Mouse (Mus musculus) stomach, embryonic 14.5 days (tissue): ENCODE data around the gene Zc3hav1l. TPM values are rescaled to one million over a fixed set of nuclear protein-coding genes. Genes with fewer than 3 reads are reported as not detected.

Source experiments
- ATAC-seq: fragments of 200-750 bp; cut with Nextera tagmentation; 2 replicates; pipeline ENCODE4 v1.8.0; 2017; ENCODE audit warnings: low read depth, moderate TSS enrichment; ENCODE audit not compliant: insufficient number of reproducible peaks, insufficient read depth, low FRiP score
- H3K27ac ChIP-seq: fragments of 300-500 bp; sonication (generic); 2 replicates; pipeline ENCODE4 v1.5.1; 2014; ENCODE audit warnings: mild to moderate bottlenecking, low read length, moderate library complexity, mixed read lengths
- H3K27me3 ChIP-seq: fragments of 300-500 bp; sonication (generic); 2 replicates; pipeline ENCODE4 v1.6.1; 2014; ENCODE audit warnings: low read length, control low read depth, mixed read lengths; ENCODE audit not compliant: control insufficient read depth, insufficient read depth
- H3K36me3 ChIP-seq: fragments of 300-500 bp; sonication (generic); 2 replicates; pipeline ENCODE4 v1.6.1; 2014; ENCODE audit warnings: mild to moderate bottlenecking, control low read depth, low read length, moderate library complexity, mixed read lengths; ENCODE audit not compliant: control insufficient read depth, insufficient read depth
- H3K4me1 ChIP-seq: fragments of 300-500 bp; sonication (generic); 2 replicates; pipeline ENCODE4 v1.6.1; 2014; ENCODE audit warnings: low read length, control low read depth, mixed read lengths; ENCODE audit not compliant: control insufficient read depth, insufficient read depth
- H3K4me2 ChIP-seq: fragments of 300-500 bp; sonication (generic); replicated peaks from 2 replicates; pipeline ENCODE4 v1.6.1; 2014; ENCODE audit warnings: low read depth, low read length, control low read depth
- H3K4me3 ChIP-seq: fragments of 300-500 bp; sonication (generic); 2 replicates; pipeline ENCODE4 v1.5.1; 2014; ENCODE audit warnings: low read depth, low read length, control low read depth
- H3K9ac ChIP-seq: fragments of 300-500 bp; sonication (generic); replicated peaks from 2 replicates; pipeline ENCODE4 v1.6.1; 2014; ENCODE audit warnings: low read depth, mild to moderate bottlenecking, control low read depth, low read length, moderate library complexity, mixed read lengths
- H3K9me3 ChIP-seq: fragments of 300-500 bp; sonication (generic); 2 replicates; pipeline ENCODE4 v1.6.1; 2016; ENCODE audit warnings: low read depth, low read length, control low read depth; ENCODE audit not compliant: control insufficient read depth
- WGBS: fragments of 180-500 bp; shearing (Covaris S2); extraction: QIAGEN DNeasy Blood & Tissue Kit; methylation state at CpG from one replicate; pipeline ENCODE4 v1.1.7; 2014; 5-methylcytosine and 5-hydroxymethylcytosine counted together
- polyA plus RNA-seq: library from polyadenylated mRNA; unstranded; fragments of >200 nt; fragmentation: Nextera tagmentation; extraction: Ambion mirVana; gene quantifications from 2 replicates; pipeline ENCODE4 v1.2.1, GENCODE M21; 2014

Gene Zc3hav1l
- polyA plus RNA-seq, 1 experiment from 2014 or later = 13.3 TPM

DNA sequence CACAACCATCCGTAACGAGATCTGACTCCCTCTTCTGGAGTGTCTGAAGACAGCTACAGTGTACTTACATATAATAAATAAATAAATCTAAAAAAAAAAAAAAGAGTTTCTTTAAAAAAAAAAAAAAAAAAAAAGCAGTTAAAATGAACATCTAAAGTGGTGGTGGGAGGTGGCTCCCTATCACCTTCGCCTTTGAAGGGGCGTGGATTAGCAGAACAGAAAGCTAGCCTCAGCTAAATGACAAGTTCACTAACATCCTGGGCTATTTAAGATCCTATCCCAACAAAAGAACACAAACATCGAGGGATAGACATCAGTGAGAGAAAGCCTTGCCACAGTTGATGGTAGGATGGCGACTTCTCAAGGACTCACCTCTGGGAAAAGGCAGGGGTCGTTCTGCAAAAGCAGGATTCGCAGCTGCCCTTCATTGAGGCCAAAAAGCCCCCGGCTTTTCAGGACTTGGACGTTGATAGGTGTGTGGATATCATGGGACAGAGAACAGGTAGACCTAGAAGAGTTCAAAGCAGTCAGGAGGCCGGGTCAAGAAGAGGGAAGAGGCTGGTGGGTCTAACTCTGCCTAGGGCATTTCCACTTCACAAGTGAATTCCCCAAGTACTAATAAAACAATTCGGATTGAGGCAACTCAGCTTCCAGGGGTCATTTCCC is 1.3 kb downstream of the Zc3hav1l start:
- peaks cover 32% of the 10 kb centered on the region for H3K36me3 ChIP-seq
- 34% methylated on average over 12 of the region's 12 CpGs for WGBS

DNA sequence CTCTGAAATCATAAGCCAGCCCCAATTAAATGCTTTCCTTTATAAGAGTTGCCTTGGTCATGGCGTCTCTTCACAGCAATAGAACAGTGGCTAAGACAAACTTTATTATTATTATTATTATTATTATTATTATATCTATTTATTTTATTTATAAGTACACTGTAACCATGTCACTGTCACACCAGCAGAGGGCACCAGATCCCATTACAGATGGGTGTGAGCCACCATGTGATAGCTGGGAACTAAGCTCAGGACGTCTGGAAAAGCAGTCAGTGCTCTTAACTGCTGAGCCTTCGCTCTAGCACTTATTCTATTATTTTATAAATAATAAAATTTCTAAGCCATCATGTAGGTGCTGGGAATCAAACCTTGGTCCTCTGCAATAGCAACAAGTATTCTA is 5.4 kb downstream of the Zc3hav1l start:
- H3K27me3 ChIP-seq = no peaks in the 10 kb centered on the region
- no peak overlapping the region for H3K9ac ChIP-seq
- no peak overlapping the region for H3K27ac ChIP-seq
- no peak for ATAC-seq
- WGBS = 71% methylated on average over 3 of the region's 3 CpGs
- 0 out of 2 replicates have a peak, but pooled peaks cover 6% of the 10 kb centered on the region for H3K4me1 ChIP-seq
- H3K36me3 ChIP-seq = peaks cover 63% of the 10 kb centered on the region
- no peak overlapping the region for H3K4me2 ChIP-seq
- H3K4me3 ChIP-seq = no peak overlapping the region
- H3K9me3 ChIP-seq = no peaks in the 10 kb centered on the region

More for the DNA sequence above, 1.3 kb downstream of the Zc3hav1l start:
- Histone ChIP-seq H3K4me2 (peak overlapping the region; percentile 45), H3K27ac (peak overlapping the region; percentile 97; the same call in 1 of the 2 replicates), H3K4me1 (0 out of 2 replicates have a peak, but pooled peaks cover 6% of the 10 kb centered on the region), H3K9ac (peak overlapping the region; percentile 95), H3K27me3 (no peaks in the 10 kb centered on the region), H3K9me3 (no peaks in the 10 kb centered on the region), H3K4me3 (peak overlapping the region; percentile 75)
- no peak for ATAC-seq

DNA sequence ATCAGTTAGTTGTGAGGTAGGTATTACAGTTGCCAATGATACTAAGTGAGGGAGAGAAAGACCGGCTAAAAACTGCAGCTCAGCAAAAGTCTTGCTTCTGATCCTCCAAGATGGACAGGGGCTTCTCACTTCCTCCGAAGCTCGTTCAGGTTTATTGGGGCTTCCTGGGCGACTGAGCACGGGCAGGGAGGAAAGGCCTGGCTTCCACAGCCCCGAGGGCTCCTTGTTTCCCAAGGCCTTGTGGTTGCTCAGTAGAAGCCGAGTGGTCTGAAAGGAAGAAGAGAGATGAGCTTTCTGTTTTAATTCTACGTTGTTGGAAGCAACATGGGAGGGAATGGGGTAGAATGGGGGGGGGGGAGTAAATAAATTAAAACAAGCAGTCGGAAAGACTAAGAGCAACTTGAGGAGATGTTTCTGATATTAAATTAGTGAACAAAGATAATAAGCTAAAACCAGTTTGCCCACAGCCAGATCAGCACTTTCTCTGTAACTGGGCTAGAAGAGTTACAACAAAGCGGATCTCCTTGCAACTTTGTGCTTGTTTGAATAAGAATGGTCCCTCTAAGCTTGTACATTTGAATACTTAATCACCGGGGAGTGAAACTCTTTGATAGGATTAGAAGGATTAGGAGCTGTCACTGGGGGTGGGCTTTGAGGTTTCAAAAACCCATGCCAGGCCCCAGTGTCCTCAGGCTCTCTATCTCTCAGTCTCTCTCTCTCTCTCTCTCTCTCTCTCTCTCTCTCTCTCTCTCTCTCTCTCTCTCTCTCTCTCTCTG is 6.0 kb downstream of the Zc3hav1l start:
- H3K27ac ChIP-seq = no peak overlapping the region
- H3K9me3 ChIP-seq = no peaks in the 10 kb centered on the region
- H3K4me1 ChIP-seq = 0 out of 2 replicates have a peak, but pooled peaks cover 6% of the 10 kb centered on the region
- H3K9ac ChIP-seq = no peak overlapping the region
- H3K27me3 ChIP-seq = no peaks in the 10 kb centered on the region
- ATAC-seq = no peak
- H3K4me2 ChIP-seq = no peak overlapping the region
- H3K4me3 ChIP-seq = no peak overlapping the region
- WGBS = 64% methylated on average over 11 of the region's 11 CpGs
- peaks cover 67% of the 10 kb centered on the region for H3K36me3 ChIP-seq

DNA sequence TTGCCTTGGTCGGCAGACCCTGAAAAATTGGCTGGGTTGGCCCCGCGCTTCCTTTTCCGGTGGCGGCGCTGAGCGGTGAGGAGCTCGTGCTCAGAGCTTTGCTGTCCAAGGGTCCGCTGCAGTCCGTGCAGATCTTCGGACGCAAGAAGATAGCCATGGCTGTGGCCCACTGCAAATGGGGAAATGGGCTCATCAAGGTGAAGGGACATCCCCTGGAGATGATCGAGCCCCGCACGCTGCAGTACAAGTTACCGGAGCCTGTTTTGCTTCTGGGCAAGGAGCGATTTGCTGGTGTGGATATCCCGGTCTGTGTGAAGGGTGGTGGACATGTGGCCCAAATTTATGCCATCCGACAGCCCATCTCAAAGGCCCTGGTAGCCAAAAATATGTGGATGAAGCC is 14.6 kb downstream of the Zc3hav1l start:
- Histone ChIP-seq H3K9me3 (peaks cover 15% of the 10 kb centered on the region; the same call in 1 of the 2 replicates), H3K27me3 (no peaks in the 10 kb centered on the region), H3K27ac (no peak overlapping the region), H3K4me2 (no peak overlapping the region), H3K4me1 (no peaks in the 10 kb centered on the region), H3K36me3 (peaks cover 29% of the 10 kb centered on the region), H3K9ac (no peak overlapping the region), H3K4me3 (no peak overlapping the region)
- WGBS = 96% methylated on average over 19 of the region's 19 CpGs
- ATAC-seq = no peak

DNA sequence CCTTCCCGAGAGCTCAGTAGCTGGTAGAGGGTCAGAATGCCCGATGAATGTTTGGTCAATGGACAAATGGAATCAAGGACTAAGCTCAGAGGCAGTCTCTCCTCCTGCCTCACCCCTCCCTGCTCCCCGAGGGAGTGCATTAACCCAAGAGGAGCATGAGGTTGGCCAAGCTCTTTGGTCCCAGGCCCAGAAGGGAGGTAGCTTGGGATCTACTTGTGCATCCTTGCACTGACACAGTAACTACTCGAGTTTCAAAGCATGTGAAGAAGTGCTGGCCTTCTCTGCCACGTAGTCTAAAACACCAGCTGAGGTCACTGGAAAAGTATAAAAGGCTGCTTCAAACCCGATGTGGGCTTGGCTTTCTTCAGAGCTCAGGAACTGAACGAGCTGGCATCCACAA is 34.6 kb downstream of the Zc3hav1l start:
- no peak for ATAC-seq
- H3K4me3 ChIP-seq = no peak overlapping the region
- no peak overlapping the region for H3K4me2 ChIP-seq
- H3K36me3 ChIP-seq = no peaks in the 10 kb centered on the region
- WGBS = 77% methylated on average over 7 of the region's 7 CpGs
- no peaks in the 10 kb centered on the region for H3K27me3 ChIP-seq
- H3K27ac ChIP-seq = no peak overlapping the region
- H3K9ac ChIP-seq = no peak overlapping the region
- H3K9me3 ChIP-seq = no peaks in the 10 kb centered on the region
- no peaks in the 10 kb centered on the region for H3K4me1 ChIP-seq

DNA sequence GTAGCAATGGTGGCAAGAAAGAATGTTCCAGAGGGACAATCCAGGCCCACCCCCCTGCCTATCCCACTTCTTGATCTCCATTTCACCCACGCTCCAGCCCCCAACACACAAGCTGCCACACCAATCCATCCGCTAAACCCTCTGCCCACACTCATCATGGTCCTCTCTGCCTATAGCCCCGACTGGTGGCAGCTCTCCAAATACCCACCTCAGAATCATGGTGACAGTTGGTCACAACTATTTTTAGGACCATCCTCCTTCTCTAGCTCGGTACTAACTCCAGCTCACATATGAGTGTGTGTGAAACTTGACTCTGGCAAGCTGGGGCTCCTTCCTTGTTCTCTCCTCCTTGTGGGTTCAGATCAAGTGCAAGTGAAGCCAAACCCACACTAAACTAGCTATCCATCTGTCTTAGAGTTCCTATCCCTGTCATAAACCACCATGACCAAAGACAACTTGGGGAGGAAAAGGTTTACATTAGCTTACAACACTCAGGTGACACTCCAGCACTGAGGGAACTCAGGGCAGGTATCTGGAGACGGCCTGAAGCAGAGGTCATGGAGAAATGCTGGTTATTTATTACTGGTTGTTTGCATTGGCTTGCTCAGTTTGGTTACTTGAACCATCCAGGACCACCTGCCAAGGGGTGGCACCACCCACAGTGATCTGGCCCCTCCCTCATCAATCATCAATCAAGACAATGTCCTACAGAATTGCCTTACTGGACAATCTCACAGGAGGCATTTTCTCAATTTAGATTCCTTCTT is 35.5 kb downstream of the Zc3hav1l start:
- Histone ChIP-seq H3K36me3 (no peaks in the 10 kb centered on the region), H3K4me3 (no peak overlapping the region), H3K4me1 (no peaks in the 10 kb centered on the region), H3K9me3 (no peaks in the 10 kb centered on the region), H3K27me3 (no peaks in the 10 kb centered on the region), H3K4me2 (no peak overlapping the region), H3K9ac (no peak overlapping the region), H3K27ac (no peak overlapping the region)
- 69% methylated on average over 5 of the region's 5 CpGs for WGBS
- ATAC-seq = no peak

DNA sequence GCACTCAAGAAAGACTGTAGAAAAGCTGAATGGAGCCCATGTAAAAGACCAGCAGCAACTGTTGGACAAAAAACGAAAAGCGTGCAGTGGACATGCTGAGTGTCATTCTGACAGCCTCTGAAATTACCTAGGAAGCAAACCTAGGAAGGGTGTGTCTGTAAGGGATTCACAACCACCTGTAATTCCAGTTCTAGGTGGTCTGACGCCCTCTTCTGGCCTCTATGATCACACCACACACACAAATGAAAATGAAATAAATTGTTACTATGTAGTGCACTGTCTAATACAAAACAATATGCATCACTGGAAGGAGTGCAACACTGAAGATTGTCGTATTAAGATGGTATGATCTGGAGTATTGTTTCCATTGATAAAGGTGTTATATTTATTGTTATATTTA is 37.2 kb downstream of the Zc3hav1l start:
- ATAC-seq = no peak
- Histone ChIP-seq H3K27ac (no peak overlapping the region), H3K36me3 (no peaks in the 10 kb centered on the region), H3K9ac (no peak overlapping the region), H3K9me3 (no peaks in the 10 kb centered on the region), H3K4me3 (no peak overlapping the region), H3K27me3 (no peaks in the 10 kb centered on the region), H3K4me1 (no peaks in the 10 kb centered on the region), H3K4me2 (no peak overlapping the region)
- 69% methylated on average over 4 of the region's 4 CpGs for WGBS

DNA sequence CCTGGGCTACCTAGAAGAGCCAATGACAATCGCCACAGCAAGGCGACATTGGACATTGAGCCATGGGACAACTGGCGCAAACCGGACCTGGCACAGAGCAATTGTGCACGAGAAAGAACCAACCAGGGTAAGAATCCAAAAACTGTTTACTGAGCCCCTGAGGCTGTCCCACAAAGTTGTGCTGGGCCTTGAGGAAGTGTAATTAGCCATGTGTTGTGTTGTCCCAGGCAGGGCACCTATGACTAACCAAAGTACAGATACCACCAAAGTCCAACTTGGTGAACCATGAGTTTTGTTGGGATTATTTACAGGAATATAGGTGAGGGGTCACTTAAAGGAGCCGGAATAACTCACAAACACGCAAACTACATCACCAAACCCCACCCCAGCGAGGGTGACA is 41.6 kb downstream of the Zc3hav1l start:
- Histone ChIP-seq H3K4me1 (peaks cover 9% of the 10 kb centered on the region), H3K27ac (no peak overlapping the region), H3K4me3 (no peak overlapping the region), H3K27me3 (no peaks in the 10 kb centered on the region), H3K4me2 (no peak overlapping the region), H3K9me3 (no peaks in the 10 kb centered on the region), H3K9ac (no peak overlapping the region), H3K36me3 (no peaks in the 10 kb centered on the region)
- WGBS = 92% methylated on average over 8 of the region's 8 CpGs
- no peak for ATAC-seq
